Mouse (Mus musculus): ENCODE measurements around the gene Gemin7. TPM values are rescaled to one million over a fixed set of nuclear protein-coding genes. Genes with fewer than 3 reads are reported as not detected.

Gemin7 gene
- total RNA-seq, 1 experiment from 2014 or later = 41.0 TPM

GRCm38 (mm10) chr7:19551634-19552033 is 25.8 kb downstream of the Gemin7 start:
- ATAC-seq (replicated peaks; ENCODE audit: low read depth, poor library complexity, severe bottlenecking) = no peak

DNA sequence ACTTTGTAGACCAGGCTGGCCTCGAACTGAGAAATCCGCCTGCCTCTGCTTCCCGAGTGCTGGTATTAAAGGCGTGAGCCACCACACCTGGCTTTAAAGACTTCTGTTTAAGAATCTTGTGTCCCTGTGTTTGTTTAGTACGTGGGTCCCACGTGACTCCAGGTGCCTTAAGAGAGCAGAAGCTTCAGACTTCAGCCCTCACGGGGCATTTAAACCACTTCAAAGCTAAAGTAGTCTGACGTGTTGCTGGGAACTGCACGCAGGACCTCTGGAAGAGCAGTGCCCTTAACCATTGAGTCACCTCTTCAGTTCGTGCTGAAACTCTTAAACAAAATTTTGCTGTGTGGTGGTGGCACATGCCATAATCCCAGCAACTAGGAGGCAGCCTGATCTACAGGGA is 28.0 kb downstream of the Gemin7 start:
- no peak for ATAC-seq (replicated peaks; ENCODE audit: low read depth, poor library complexity, severe bottlenecking)

DNA sequence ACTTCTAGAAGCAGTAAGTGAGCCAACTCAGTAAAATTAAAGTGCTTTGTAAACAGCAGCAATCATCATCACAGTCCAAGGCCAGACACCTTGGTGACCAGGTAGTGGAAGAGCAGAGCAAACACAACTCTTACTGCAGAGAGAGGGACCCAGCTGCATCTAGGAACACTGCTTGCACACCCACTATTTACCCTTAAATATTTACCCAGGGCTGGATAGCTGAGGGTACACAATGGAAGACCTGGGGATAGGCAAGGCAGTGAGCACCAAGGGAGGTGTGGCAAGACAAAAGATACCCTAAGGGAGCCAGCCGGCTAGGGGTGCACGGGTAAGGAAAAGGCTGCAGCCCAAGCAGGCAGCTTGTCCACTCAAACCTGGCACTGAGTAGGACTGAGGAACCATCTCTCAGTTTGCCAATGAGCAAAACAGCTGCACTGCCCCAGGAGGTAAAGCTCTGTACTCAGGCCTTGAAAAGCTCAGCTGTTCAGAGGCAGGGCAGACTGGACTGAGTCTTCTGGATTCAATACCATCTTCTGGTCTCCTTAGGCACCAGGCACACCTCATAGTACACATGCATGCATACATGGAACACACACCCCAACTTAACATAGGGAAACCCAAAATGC is 29.9 kb downstream of the Gemin7 start:
- ATAC-seq (replicated peaks; ENCODE audit: low read depth, poor library complexity, severe bottlenecking) = no peak

GRCm38 (mm10) chr7:19546007-19546406 is 31.4 kb downstream of the Gemin7 start:
- ATAC-seq (replicated peaks; ENCODE audit: low read depth, poor library complexity, severe bottlenecking) = no peak

GRCm38 (mm10) chr7:19543584-19543983 is 33.8 kb downstream of the Gemin7 start:
- ATAC-seq (replicated peaks; ENCODE audit: low read depth, poor library complexity, severe bottlenecking) = peak; percentile 67

- 0 out of 2 replicates have a peak, but pooled peaks have one; percentile 27 for ATAC-seq (replicated peaks; ENCODE audit: low read depth, poor library complexity, severe bottlenecking)
These were observed 35.2 kb downstream of the Gemin7 start for GRCm38 (mm10) chr7:19542155-19542691.

GRCm38 (mm10) chr7:19541681-19542154 is 35.7 kb downstream of the Gemin7 start:
- no peak for ATAC-seq (replicated peaks; ENCODE audit: low read depth, poor library complexity, severe bottlenecking)

DNA sequence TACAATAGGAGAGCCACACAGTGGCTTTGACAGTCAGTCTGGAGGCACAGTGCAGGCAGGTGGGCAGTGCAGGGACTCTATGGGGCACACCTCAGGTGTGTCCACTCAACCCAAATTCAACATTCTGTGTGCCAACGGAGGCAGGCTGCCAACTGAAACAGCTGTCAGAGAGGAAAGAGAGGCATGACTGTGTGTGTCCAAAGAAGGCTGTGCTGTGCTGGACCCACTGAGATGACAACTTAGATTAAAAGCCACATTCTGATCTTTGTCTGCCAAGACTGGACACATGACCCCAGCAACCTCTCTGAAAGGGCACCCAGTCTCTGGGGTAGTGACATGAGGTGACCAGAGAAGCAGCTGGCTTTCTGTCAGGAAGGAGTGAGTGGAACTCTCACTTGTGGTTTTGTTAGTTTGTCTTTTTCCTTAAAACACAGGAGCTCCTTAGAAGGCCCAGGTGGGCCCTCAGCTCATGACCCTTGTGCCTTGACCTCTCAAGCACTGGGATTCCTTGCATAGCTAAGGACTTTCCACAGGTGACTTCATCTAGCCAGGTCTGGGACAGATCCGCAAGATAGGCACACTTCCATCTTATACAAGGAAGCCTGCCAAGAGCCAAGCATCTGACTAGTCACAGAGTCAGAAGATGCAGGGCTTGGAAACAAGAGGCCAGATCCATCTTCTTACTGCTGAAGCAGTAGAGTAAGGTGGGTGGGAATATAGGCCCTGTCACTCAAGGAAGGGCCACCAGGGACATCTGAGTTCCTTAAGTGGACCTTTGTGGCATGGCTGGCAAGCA is 36.4 kb downstream of the Gemin7 start:
- no peak for ATAC-seq (replicated peaks; ENCODE audit: low read depth, poor library complexity, severe bottlenecking)

- ATAC-seq (replicated peaks; ENCODE audit: low read depth, poor library complexity, severe bottlenecking) = no peak
These were observed 42.7 kb downstream of the Gemin7 start for GRCm38 (mm10) chr7:19534676-19535075.

DNA sequence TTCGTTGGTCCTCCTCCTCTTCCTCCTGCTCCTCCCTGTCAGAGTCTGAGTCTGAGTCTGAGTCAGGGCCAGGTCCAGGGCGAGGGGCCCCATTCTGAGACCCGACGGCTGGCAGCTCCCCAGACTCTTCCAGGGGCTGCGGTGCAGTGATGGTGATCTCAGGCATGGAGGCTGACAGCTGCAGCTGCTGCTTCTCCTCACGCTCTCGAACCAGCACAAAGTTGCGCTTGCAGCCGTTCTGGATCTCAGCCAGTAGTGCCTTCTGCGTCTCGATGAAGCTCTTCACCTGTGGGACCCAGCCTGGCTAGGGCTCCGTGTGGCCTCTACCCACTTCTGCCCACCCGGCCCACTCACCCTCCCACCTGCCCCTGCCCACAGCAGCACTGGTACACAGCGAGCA is 45.2 kb downstream of the Gemin7 start:
- no peak for ATAC-seq (replicated peaks; ENCODE audit: low read depth, poor library complexity, severe bottlenecking)

GRCm38 (mm10) chr7:19531077-19531476 is 46.3 kb downstream of the Gemin7 start:
- ATAC-seq (replicated peaks; ENCODE audit: low read depth, poor library complexity, severe bottlenecking) = peak; percentile 39

DNA sequence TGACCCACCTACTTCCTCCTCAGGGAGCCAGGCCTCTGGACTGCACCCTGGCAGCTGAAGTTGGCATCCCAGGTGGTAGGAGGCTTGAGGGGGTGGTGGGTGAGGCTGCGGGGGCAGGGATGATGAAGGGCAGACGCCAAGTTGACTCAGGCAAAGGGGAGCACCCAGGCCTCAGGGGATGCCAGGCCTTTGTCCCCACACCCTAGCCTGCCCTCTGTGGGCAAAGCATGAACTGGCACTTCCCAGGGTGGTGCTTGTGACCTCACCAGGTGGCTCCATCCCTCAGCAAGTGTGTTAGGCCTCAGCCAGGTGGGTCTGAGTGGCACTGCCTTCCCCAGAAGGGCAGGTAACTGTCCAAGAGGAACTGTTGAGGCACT is 52.3 kb downstream of the Gemin7 start:
- ATAC-seq (replicated peaks; ENCODE audit: low read depth, poor library complexity, severe bottlenecking) = no peak

DNA sequence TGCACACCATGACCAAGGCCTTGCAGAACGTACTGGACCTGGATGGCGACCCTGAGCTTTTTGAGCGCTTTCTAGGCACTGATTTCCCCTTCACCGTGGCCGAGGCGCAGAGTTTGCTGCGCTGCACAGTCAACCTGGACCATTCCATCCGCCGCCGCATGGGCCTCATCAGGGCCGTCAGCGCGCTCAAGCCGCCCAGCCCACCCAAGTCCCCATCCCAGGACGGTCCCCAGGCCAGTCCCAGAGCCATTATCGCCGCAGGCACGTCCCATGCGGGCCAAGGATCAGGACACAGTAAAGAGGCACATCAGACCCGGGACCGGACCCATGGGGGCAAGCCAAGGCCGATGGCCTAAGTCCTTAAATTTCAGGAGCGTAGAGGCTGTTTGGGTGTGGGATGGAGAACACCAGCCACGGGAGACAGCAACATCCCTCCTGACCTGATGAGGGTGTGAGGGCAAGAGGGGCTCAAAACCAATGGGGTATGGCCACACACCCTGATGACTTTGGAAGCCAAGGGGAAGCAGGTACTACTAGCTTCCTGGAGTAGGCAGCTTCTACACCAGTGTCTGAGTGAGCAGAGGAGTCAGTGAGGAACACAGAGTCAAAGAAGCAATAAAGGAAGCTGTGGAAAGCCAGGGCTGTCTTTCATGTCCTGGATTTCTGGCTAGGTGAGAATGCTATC is 52.8 kb downstream of the Gemin7 start:
- ATAC-seq (replicated peaks; ENCODE audit: low read depth, poor library complexity, severe bottlenecking) = no peak

DNA sequence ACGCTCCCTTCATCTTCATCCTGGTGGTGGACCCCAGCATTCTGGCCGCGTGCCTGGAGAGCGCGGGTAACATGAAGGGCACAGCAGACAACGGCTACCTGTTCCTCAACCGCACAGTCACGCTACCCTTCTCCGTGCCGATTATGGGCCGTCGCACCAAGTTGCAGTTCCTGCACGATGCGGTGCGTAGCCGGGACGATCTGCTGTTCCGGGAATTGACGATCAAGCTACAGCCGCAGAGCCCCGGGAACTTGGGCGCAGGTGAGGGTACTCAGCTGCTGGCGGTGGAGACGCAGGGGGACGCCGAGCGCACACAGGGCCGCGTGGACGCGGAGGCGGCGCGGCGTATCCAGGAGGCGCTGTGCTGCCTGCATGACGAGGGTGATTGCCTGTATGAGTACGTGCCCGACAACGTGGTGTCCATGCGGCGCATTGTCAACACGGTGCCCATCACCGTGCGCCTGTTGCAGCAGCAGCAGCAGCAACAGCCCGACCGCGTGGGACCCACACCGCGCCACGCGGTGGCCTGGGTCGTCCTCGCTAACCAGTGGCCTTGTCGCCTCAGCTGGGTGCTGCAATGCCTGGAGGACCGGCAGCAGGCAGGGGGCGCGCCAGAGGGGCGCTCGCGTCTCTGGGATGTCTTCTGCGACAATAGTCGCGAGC is 53.5 kb downstream of the Gemin7 start:
- peak; percentile 43 for ATAC-seq (replicated peaks; ENCODE audit: low read depth, poor library complexity, severe bottlenecking)

DNA sequence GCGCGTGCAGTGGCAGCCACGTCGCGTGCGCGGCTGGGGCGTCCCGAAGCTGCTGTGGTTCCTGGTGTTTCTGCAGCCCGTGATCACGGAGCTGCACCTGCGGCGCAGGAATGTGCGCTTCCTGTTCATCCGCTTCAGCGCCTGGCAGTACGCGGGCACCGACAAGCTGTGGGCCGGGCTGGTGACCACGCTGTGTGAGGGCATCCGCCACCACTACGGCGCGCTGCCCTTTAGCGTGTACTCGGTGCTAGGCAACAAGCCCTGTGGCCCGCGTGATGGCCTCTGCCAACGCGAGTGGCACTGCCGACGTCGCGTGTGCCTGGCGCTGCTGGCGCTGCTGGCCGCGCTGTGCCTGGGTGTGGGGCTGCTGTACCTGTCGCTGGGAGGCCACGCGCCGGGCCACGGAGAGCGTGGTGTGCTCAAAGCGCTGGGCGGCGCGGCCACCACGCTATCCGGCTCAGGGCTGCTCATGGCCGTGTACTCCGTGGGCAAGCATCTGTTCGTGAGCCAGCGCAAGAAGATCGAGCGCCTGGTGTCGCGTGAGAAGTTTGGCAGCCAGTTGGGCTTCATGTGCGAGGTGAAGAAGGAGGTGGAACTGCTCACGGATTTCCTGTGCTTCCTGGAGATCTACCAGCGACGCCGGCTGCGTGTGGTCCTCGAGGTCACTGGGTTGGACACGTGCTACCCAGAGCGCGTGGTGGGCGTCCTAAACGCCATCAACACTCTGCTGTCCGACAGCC is 54.2 kb downstream of the Gemin7 start:
- peak; percentile 20 for ATAC-seq (replicated peaks; ENCODE audit: low read depth, poor library complexity, severe bottlenecking)

GRCm38 (mm10) chr7:19520032-19520431 is 57.4 kb downstream of the Gemin7 start:
- ATAC-seq (replicated peaks; ENCODE audit: low read depth, poor library complexity, severe bottlenecking) = 0 out of 2 replicates have a peak, but pooled peaks have one; percentile 4

GRCm38 (mm10) chr7:19517652-19518365 is 59.6 kb downstream of the Gemin7 start, which contains the start of gene Nkpd1:
TSS of gene Nkpd1 (plus strand) at chr7:19517838.
- no peak for ATAC-seq (replicated peaks; ENCODE audit: low read depth, poor library complexity, severe bottlenecking)
